Mouse (Mus musculus) T-helper 17 cell (primary cell): ENCODE measurements around the gene Cypt15.

ENCODE experiments used
- in situ Hi-C, 2 experiments: fragments of 300-600 bp; cut with MboI, MseI; formaldehyde crosslinking; loops; 1 replicate in 1 of 2; 2 replicates in 1 of 2; pipeline ENCODE4 v1.15.1; 2025; ENCODE audit warnings: high pct_unique_total_duplicates in 2 of 2

Cypt15 gene

DNA sequence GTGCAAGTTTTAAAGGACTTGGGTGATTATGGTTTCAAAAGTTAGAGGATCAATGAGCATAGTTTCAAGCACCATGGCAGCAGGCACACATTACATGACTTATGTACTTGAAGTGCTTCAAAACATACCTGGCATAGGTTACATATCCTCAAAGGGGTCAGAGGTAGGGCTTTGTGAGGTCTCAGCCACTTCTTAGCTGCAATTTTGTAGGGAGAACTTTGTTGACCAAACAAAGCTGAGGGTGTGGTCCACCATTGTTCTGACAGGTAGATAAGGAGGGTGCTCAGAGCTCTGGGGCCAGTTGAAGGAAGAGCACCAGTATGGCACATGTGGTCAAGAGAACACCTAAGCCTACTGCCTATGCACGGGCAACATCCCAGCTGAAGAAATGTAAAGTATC is at the start of gene Cypt15:
Cypt15 (plus strand) TSS at position 301 of the 400 bp plus-strand sequence.
- in situ Hi-C loops, result loop anchor here in 1 of 2 experiments (10.0 kb wide), 1 partner anchor 519 kb away; the partner anchor contains the start of gene Cypt14

DNA sequence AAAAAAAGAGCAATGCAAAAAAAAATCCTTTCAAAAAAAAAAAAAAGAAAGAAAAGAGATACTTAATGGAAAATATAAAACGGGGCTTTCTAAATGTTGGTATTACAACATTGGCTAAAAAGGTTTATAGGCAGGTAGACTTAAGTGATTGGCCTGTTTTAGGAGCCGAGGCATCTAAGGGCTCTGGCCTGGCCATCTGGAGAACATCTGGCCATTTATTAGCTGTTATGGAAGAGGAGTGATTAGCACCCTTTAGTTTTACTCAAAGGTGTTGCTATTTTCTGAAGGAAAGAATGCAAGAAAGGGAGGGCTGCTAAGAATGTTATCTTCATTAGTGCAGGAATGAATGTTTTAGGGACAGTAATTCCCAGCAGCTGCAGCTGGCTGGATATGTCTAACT is 24.9 kb downstream of the Cypt15 start:
- in situ Hi-C loops, result no loop called here

DNA sequence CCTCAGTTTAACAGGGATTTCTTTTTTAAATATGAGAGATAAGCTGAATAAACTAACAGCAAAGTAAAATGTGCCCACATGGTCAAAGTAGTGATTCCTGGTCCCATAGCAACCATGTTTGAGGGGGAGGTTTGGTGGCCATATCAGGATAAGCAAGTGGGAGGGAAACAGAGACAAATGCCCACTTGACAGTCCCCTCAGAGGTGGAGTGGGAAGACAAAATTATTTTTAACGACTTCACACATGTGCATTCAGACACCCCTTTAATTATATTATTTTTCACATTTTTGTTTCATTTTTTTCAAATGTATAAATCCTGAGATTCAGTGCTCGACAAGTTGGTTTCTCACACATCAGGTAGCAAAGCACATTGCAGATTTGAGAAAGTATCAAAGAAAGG is 32.8 kb downstream of the Cypt15 start:
- in situ Hi-C loops, result no loop called here

DNA sequence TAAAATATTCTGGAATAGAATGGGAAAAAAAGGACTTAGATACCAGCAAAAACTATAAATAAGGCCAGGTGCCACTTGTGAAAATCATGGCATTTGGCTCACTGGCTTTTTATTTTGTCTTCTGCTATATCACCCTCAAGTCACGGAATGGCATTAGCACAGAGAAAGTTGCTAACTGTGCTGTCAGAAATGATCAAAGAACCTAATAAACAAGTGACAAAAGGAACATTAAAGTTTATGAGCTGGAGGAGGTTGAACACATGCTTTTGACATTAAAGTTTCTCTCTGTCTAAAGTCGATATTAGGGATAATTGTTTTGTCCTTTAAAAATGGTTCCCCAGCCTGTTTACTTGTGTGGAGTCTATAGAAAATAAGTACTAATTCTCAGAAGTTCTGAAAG is 37.7 kb downstream of the Cypt15 start:
- in situ Hi-C loops, result no loop called here
